Mouse (Mus musculus) hindbrain, embryonic 12.5 days (tissue): Measurements from ENCODE around the gene Uncx. TPM values are rescaled to one million over a fixed set of nuclear protein-coding genes. Genes with fewer than 3 reads are reported as not detected.

Experiments
- ATAC-seq: fragments of 200-750 bp; cut with Nextera tagmentation; 2 replicates; pipeline ENCODE4 v1.8.0; 2017; ENCODE audit warnings: moderate TSS enrichment; ENCODE audit not compliant: low FRiP score
- H3K27ac ChIP-seq: fragments of 300-500 bp; sonication (generic); 2 replicates; pipeline ENCODE4 v1.5.1; 2016; ENCODE audit warnings: mild to moderate bottlenecking
- H3K27me3 ChIP-seq: fragments of 300-500 bp; sonication (generic); 2 replicates; pipeline ENCODE4 v1.6.1; 2016; ENCODE audit warnings: mild to moderate bottlenecking
- H3K36me3 ChIP-seq: fragments of 300-500 bp; sonication (generic); 2 replicates; pipeline ENCODE4 v1.6.1; 2016; ENCODE audit warnings: mild to moderate bottlenecking
- H3K4me1 ChIP-seq: fragments of 300-500 bp; sonication (generic); 2 replicates; pipeline ENCODE4 v1.6.1; 2016
- H3K4me2 ChIP-seq: fragments of 300-500 bp; sonication (generic); replicated peaks from 2 replicates; pipeline ENCODE4 v1.6.1; 2016; ENCODE audit warnings: mild to moderate bottlenecking
- H3K4me3 ChIP-seq: fragments of 300-500 bp; sonication (generic); 2 replicates; pipeline ENCODE4 v1.5.1; 2016; ENCODE audit warnings: mild to moderate bottlenecking
- H3K9ac ChIP-seq: fragments of 300-500 bp; sonication (generic); 2 replicates; pipeline ENCODE4 v1.6.1; 2016; ENCODE audit warnings: mild to moderate bottlenecking, moderate library complexity
- H3K9me3 ChIP-seq: fragments of 300-500 bp; sonication (generic); replicated peaks from 2 replicates; pipeline ENCODE4 v1.6.1; 2016; ENCODE audit warnings: mild to moderate bottlenecking
- WGBS: fragments of 180-500 bp; shearing (Covaris S2); methylation state at CpG from one replicate; pipeline ENCODE4 v1.1.7; 2016; 5-methylcytosine and 5-hydroxymethylcytosine counted together
- polyA plus RNA-seq: library from polyadenylated mRNA; unstranded; fragments of >200 nt; fragmentation: Nextera tagmentation; extraction: Ambion mirVana; gene quantifications from 2 replicates; pipeline ENCODE4 v1.2.1, GENCODE M21; 2016

The Uncx gene
- polyA plus RNA-seq, 1 experiment from 2014 or later, result 97.3 TPM

DNA sequence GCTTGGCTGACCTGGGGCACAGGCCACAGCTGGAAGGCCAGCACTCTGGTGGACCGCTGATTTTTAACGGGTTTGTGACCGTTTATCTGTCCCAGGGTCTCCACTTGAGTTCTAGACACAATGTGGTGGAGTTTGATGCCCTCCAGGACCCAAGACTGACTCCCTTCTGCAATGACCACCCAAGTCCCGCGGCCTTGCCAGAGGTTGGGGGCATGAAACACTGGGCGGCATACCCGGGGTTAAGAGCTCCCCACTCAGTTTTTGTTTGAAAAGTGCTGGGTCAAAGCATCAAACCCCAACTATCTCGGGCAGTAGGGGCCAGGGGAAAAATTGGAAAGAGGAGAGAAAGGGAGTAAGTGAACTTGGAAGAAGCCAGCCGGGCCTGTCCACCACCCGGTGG lies 13.8 kb downstream of the Uncx start:
- H3K9me3 ChIP-seq, result no peaks in the 10 kb centered on the region
- no peaks in the 10 kb centered on the region for H3K36me3 ChIP-seq
- H3K27me3 ChIP-seq, result peaks cover 91% of the 10 kb centered on the region
- no peak for ATAC-seq
- H3K27ac ChIP-seq, result no peak overlapping the region
- no peak overlapping the region for H3K9ac ChIP-seq
- peak overlapping the region; percentile 38; the same call in 1 of the 2 replicates for H3K4me2 ChIP-seq
- no peak overlapping the region for H3K4me3 ChIP-seq
- 2% methylated on average over 10 of the region's 10 CpGs for WGBS
- peaks cover 71% of the 10 kb centered on the region for H3K4me1 ChIP-seq

DNA sequence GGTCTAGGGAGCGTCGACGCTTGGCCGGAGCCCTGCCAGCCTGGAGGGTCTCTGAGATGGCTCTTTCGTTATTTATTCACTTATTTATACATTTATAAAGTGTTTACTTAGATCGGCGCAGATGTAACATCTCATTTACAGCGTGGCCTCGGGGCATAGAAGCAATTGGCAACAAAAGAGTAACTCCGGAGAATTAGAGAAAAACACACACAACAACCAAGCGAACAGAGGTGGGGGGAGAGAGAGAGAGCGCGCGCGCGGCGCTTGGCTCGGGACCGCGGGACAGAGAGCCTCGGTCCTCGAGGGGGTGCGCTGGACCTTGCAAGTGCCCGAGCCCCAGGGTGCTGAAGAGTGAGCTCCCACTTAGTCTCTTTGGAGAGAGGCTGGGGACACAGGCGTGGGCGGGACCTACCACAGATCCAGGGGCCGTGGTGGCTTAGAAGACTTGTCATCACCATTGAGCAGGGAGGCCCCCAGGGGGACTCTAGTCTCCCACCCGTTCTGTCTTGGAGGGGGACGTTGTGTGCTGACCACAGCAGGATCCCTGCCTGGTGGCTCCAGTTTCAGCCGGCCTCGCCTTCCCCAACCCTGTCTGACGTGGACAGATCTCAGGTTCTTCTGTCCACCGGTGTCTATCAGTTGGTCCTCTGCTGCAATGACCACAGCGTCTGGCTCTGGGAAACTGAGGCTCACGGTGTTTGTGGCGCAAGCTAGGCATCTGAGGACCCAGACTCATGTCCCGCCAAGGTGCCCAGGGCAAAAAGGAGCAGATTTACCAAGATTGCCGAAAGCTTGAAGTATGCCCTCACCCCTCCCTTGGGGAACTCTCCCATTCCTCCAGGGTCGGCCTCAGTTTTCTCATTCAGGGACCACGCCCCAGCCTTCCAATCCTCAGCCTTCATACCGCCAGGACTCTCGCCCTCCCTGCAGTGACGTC lies 14.5 kb downstream of the Uncx start:
- Histone ChIP-seq H3K4me1 (peaks cover 65% of the 10 kb centered on the region), H3K9ac (peak overlapping the region; percentile 29), H3K36me3 (no peaks in the 10 kb centered on the region), H3K27ac (peak overlapping the region; percentile 68), H3K27me3 (peaks cover 88% of the 10 kb centered on the region), H3K4me3 (no peak overlapping the region), H3K9me3 (no peaks in the 10 kb centered on the region), H3K4me2 (peak overlapping the region; percentile 38)
- peak; percentile 41 for ATAC-seq
- 1% methylated on average over 43 of the region's 43 CpGs for WGBS

GRCm38 (mm10) chr5:139558468-139558804 lies 15.1 kb downstream of the Uncx start:
- Histone ChIP-seq H3K9ac (peak overlapping the region; percentile 29), H3K4me2 (peak overlapping the region; percentile 38), H3K27me3 (peaks cover 88% of the 10 kb centered on the region), H3K27ac (peak overlapping the region; percentile 68), H3K9me3 (no peaks in the 10 kb centered on the region), H3K4me1 (peaks cover 60% of the 10 kb centered on the region), H3K36me3 (no peaks in the 10 kb centered on the region), H3K4me3 (no peak overlapping the region)
- WGBS, result under 1% methylated on average over 16 of the region's 16 CpGs
- ATAC-seq, result peak; percentile 79

GRCm38 (mm10) chr5:139558917-139559660 lies 15.8 kb downstream of the Uncx start:
- Histone ChIP-seq H3K27ac (peak overlapping the region; percentile 81), H3K4me2 (peak overlapping the region; percentile 29), H3K9me3 (no peaks in the 10 kb centered on the region), H3K9ac (no peak overlapping the region), H3K36me3 (no peaks in the 10 kb centered on the region), H3K4me3 (no peak overlapping the region), H3K4me1 (peaks cover 55% of the 10 kb centered on the region), H3K27me3 (peaks cover 87% of the 10 kb centered on the region)
- 1% methylated on average over 12 of the region's 12 CpGs for WGBS
- ATAC-seq, result peak; percentile 74

DNA sequence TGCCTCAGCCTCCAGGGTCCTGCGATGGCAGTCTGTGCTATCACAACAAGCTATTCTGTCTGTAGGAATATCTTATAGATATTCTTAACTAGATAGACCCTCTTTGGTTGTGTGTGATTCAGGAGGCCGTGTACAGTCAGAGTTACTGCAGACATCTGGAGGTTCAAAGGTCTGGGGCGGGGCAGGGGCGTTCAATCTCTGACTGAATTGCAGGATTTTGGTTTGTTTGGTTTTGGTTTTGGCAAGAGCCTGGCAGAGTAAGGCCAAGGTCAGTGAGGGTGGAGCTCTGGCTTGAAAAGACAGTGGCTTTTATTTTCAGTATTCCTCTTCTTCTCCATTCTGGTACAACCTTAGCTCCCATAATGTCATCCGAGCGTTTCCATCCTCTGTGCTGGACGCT lies 16.5 kb downstream of the Uncx start:
- H3K4me1 ChIP-seq, result peaks cover 50% of the 10 kb centered on the region
- peak overlapping the region; percentile 81; the same call in 1 of the 2 replicates for H3K27ac ChIP-seq
- H3K4me2 ChIP-seq, result 0 out of 2 replicates have a peak overlapping the region, but pooled peaks have one; percentile 29
- no peaks in the 10 kb centered on the region for H3K9me3 ChIP-seq
- H3K27me3 ChIP-seq, result peaks cover 90% of the 10 kb centered on the region
- no peak for ATAC-seq
- H3K36me3 ChIP-seq, result no peaks in the 10 kb centered on the region
- no peak overlapping the region for H3K4me3 ChIP-seq
- 32% methylated on average over 7 of the region's 7 CpGs for WGBS
- no peak overlapping the region for H3K9ac ChIP-seq

DNA sequence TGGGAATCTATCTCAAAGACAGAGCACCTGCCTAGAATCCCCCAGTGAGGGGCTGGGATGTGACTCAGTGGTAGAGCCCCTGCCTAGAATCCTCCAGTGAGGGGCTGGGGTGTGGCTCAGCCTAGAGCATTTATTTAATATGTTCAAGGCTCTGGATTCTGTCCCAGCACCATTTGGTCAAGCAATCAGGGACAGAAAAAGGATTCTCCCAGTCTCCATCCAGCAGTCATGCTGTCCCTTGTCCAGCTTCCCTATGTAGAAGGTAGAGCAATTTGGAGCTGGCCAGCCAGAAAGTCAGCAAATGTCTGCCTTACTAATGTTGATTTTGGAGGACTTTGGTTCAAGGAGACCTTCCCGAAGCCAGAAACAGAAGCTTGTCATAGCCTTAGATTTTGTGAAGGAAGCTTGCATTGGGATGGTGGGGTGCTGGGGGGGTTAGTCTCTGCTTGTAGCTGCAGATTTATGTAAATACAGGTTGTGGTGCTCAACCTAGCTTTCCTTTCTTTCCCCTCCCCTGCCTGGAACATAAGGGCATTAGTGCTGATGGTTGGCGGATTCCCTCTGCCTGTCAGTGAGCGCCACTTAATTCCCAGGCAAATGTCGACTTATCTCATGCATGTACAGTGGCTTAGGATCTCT lies 18.2 kb downstream of the Uncx start:
- Histone ChIP-seq H3K9me3 (no peaks in the 10 kb centered on the region), H3K4me1 (peaks cover 43% of the 10 kb centered on the region), H3K9ac (no peak overlapping the region), H3K4me2 (no peak overlapping the region), H3K27me3 (peaks cover 89% of the 10 kb centered on the region), H3K36me3 (no peaks in the 10 kb centered on the region), H3K27ac (no peak overlapping the region), H3K4me3 (no peak overlapping the region)
- ATAC-seq, result no peak
- WGBS, result 62% methylated on average over 4 of the region's 4 CpGs

DNA sequence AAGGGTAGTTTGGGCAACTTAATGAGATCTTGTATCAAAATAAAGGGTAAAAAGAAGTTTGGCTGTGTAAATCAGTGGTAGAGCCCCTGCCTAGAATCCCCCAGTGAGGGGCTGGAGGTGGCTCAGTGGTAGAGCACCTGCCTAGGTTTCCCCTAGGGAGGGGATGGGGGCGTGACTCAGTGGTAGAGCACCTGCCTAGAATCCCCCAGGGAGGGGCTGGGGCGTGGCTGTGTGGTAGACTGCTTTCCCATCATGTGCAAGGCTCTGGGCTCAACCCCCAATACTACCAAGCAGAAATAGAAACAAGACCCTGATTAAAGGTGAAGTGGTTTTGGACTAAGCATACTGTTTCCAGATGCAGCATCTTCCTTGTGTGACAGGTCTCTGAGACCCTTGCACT lies 21.4 kb downstream of the Uncx start:
- H3K4me1 ChIP-seq, result peaks cover 27% of the 10 kb centered on the region
- no peak overlapping the region for H3K4me3 ChIP-seq
- ATAC-seq, result no peak
- H3K4me2 ChIP-seq, result no peak overlapping the region
- H3K9ac ChIP-seq, result no peak overlapping the region
- H3K36me3 ChIP-seq, result no peaks in the 10 kb centered on the region
- H3K27ac ChIP-seq, result no peak overlapping the region
- peaks cover 83% of the 10 kb centered on the region for H3K27me3 ChIP-seq
- H3K9me3 ChIP-seq, result no peaks in the 10 kb centered on the region
- WGBS, result 63% methylated on average over 2 of the region's 2 CpGs

DNA sequence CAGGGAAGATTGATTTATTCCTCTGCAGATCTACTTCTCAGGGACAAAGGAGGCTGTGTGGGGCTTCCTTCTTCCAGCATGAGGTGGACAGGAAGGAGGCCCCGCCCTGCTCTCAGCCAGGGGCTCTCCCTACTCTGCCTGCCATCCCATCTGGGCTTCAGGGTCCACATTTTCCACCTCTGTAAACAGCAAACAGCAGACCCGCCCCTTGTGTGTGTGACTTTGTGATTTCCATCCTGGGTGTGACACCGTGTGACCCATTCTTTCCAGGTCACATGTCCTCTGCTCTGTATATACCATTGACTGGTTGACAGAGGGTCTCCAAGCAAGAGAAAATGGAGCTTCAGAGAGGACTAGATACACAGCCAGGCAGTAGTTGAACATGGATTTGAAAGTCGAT lies 22.2 kb downstream of the Uncx start:
- H3K9me3 ChIP-seq, result no peaks in the 10 kb centered on the region
- H3K27ac ChIP-seq, result no peak overlapping the region
- H3K4me3 ChIP-seq, result no peak overlapping the region
- no peaks in the 10 kb centered on the region for H3K36me3 ChIP-seq
- no peak overlapping the region for H3K4me2 ChIP-seq
- no peak for ATAC-seq
- H3K27me3 ChIP-seq, result peaks cover 82% of the 10 kb centered on the region
- H3K4me1 ChIP-seq, result peaks cover 20% of the 10 kb centered on the region
- 53% methylated on average over 4 of the region's 4 CpGs for WGBS
- H3K9ac ChIP-seq, result peak overlapping the region; percentile 32; the same call in 1 of the 2 replicates

- Histone ChIP-seq H3K4me2 (no peak overlapping the region), H3K36me3 (no peaks in the 10 kb centered on the region), H3K4me3 (no peak overlapping the region), H3K27me3 (peaks cover 71% of the 10 kb centered on the region), H3K27ac (no peak overlapping the region), H3K9me3 (no peaks in the 10 kb centered on the region), H3K4me1 (peaks cover 19% of the 10 kb centered on the region), H3K9ac (no peak overlapping the region)
- WGBS, result 66% methylated on average over 6 of the region's 6 CpGs
- no peak for ATAC-seq
Measured at GRCm38 (mm10) chr5:139566640-139567399, 23.5 kb downstream of the Uncx start.

GRCm38 (mm10) chr5:139568079-139568478 lies 24.8 kb downstream of the Uncx start:
- Histone ChIP-seq H3K4me3 (no peak overlapping the region), H3K27me3 (peaks cover 67% of the 10 kb centered on the region), H3K9me3 (no peaks in the 10 kb centered on the region), H3K4me1 (peaks cover 25% of the 10 kb centered on the region), H3K27ac (0 out of 2 replicates have a peak overlapping the region, but pooled peaks have one; percentile 9), H3K36me3 (no peaks in the 10 kb centered on the region), H3K9ac (no peak overlapping the region), H3K4me2 (no peak overlapping the region)
- peak; percentile 65; the same call in 1 of the 2 replicates for ATAC-seq
- 28% methylated on average over 2 of the region's 2 CpGs for WGBS

GRCm38 (mm10) chr5:139572526-139572925 lies 29.2 kb downstream of the Uncx start:
- Histone ChIP-seq H3K27ac (no peak overlapping the region), H3K4me2 (no peak overlapping the region), H3K27me3 (peaks cover 38% of the 10 kb centered on the region), H3K9me3 (no peaks in the 10 kb centered on the region), H3K4me1 (peaks cover 16% of the 10 kb centered on the region), H3K36me3 (no peaks in the 10 kb centered on the region), H3K4me3 (no peak overlapping the region), H3K9ac (no peak overlapping the region)
- WGBS, result 25% methylated on average over 7 of the region's 7 CpGs
- no peak for ATAC-seq
